Mouse (Mus musculus): ENCODE measurements around the gene Emg1. TPM values are rescaled to one million over a fixed set of nuclear protein-coding genes. Genes with fewer than 3 reads are reported as not detected.

Gene Emg1
- polyA plus RNA-seq, 1 experiment, result 19.1 TPM

- no peaks in the 10 kb centered on the region for H3K9me3 ChIP-seq (ENCODE audit: control insufficient read depth, low read length)
- no peaks in the 10 kb centered on the region for H3K27me3 ChIP-seq (ENCODE audit: control insufficient read depth)
- peak overlapping the region; percentile 100 for H3K4me3 ChIP-seq (replicated peaks)
- TF ChIP-seq TAL1 (IDR thresholded peaks at IDR 0.05; ENCODE audit: low read length) (no peak), GATA1 (IDR thresholded peaks at IDR 0.05; ENCODE audit: low read length) (no peak)
- peaks cover 63% of the 10 kb centered on the region for H3K4me1 ChIP-seq (ENCODE audit: control insufficient read depth)
- H3K36me3 ChIP-seq (ENCODE audit: control insufficient read depth), result peaks cover 36% of the 10 kb centered on the region
These were observed 48.6 kb downstream of the Emg1 start for GRCm38 (mm10) chr6:124663424-124663795.

- Histone ChIP-seq H3K36me3 (ENCODE audit: control insufficient read depth) (peaks cover 30% of the 10 kb centered on the region), H3K27me3 (ENCODE audit: control insufficient read depth) (no peaks in the 10 kb centered on the region), H3K9me3 (ENCODE audit: control insufficient read depth, low read length) (no peaks in the 10 kb centered on the region), H3K4me3 (replicated peaks) (peak within 1 kb of the TSS; percentile 100), H3K4me1 (ENCODE audit: control insufficient read depth) (peaks cover 60% of the 10 kb centered on the region)
- no peak for TF ChIP-seq GATA1 (IDR thresholded peaks at IDR 0.05; ENCODE audit: low read length)
These were observed 49.2 kb downstream of the Emg1 start, which contains the start of gene Lpcat3 for GRCm38 (mm10) chr6:124662477-124663423. Gene Lpcat3, plus strand, starts transcription at chr6:124663027.

- Histone ChIP-seq H3K27me3 (ENCODE audit: control insufficient read depth) (no peaks in the 10 kb centered on the region), H3K9me3 (ENCODE audit: control insufficient read depth, low read length) (no peaks in the 10 kb centered on the region), H3K36me3 (ENCODE audit: control insufficient read depth) (peaks cover 23% of the 10 kb centered on the region), H3K4me3 (replicated peaks) (peak overlapping the region; percentile 100), H3K4me1 (ENCODE audit: control insufficient read depth) (peaks cover 55% of the 10 kb centered on the region)
- TF ChIP-seq GATA1 (IDR thresholded peaks at IDR 0.05; ENCODE audit: low read length) (no peak), TAL1 (IDR thresholded peaks at IDR 0.05; ENCODE audit: low read length) (no peak)
These were observed 50.0 kb downstream of the Emg1 start for GRCm38 (mm10) chr6:124661995-124662394.

GRCm38 (mm10) chr6:124661156-124661806 is 50.7 kb downstream of the Emg1 start:
- Histone ChIP-seq H3K27me3 (ENCODE audit: control insufficient read depth) (no peaks in the 10 kb centered on the region), H3K4me3 (replicated peaks) (no peak overlapping the region), H3K9me3 (ENCODE audit: control insufficient read depth, low read length) (no peaks in the 10 kb centered on the region), H3K36me3 (ENCODE audit: control insufficient read depth) (peaks cover 16% of the 10 kb centered on the region), H3K4me1 (ENCODE audit: control insufficient read depth) (peaks cover 48% of the 10 kb centered on the region)
- TF ChIP-seq GATA1 (IDR thresholded peaks at IDR 0.05; ENCODE audit: low read length), result no peak

- Histone ChIP-seq H3K4me1 (ENCODE audit: control insufficient read depth) (peaks cover 30% of the 10 kb centered on the region), H3K9me3 (ENCODE audit: control insufficient read depth, low read length) (peaks cover 4% of the 10 kb centered on the region), H3K4me3 (replicated peaks) (no peak overlapping the region), H3K36me3 (ENCODE audit: control insufficient read depth) (no peaks in the 10 kb centered on the region), H3K27me3 (ENCODE audit: control insufficient read depth) (no peaks in the 10 kb centered on the region)
- no peak for TF ChIP-seq GATA1 (IDR thresholded peaks at IDR 0.05; ENCODE audit: low read length)
- TF ChIP-seq TAL1 (IDR thresholded peaks at IDR 0.05; ENCODE audit: low read length), result no peak
These were observed 53.9 kb downstream of the Emg1 start for GRCm38 (mm10) chr6:124658067-124658466.

GRCm38 (mm10) chr6:124655893-124656292 is 56.1 kb downstream of the Emg1 start:
- Histone ChIP-seq H3K9me3 (ENCODE audit: control insufficient read depth, low read length) (peaks cover 6% of the 10 kb centered on the region), H3K36me3 (ENCODE audit: control insufficient read depth) (no peaks in the 10 kb centered on the region), H3K4me1 (ENCODE audit: control insufficient read depth) (peaks cover 19% of the 10 kb centered on the region), H3K27me3 (ENCODE audit: control insufficient read depth) (no peaks in the 10 kb centered on the region), H3K4me3 (replicated peaks) (no peak overlapping the region)
- TF ChIP-seq TAL1 (IDR thresholded peaks at IDR 0.05; ENCODE audit: low read length) (no peak), GATA1 (IDR thresholded peaks at IDR 0.05; ENCODE audit: low read length) (no peak)

Other genes starting within 250 kb of the Emg1 start
- 0.31 and 0.68 TPM in 2 replicates for gene Clstn3, start 247.4 kb downstream of the Emg1 start, polyA plus RNA-seq (2012)
- not detected in 2 replicates for gene C1rl, start 219.1 kb downstream of the Emg1 start, polyA plus RNA-seq (2012)
- gene C1ra, start 199.8 kb downstream of the Emg1 start, polyA plus RNA-seq (2012), result 0.03 TPM in 2 replicates
- gene C1s1, start 169.8 kb downstream of the Emg1 start, polyA plus RNA-seq (2012), result 0.01 TPM in 1 of 2 replicates, not detected in the other
- gene C1rb, start 141.9 kb downstream of the Emg1 start, polyA plus RNA-seq (2012), result not detected in 2 replicates
- not detected in 2 replicates for gene C1s2, start 76.1 kb downstream of the Emg1 start, polyA plus RNA-seq (2012)
- gene Lpcat3, start 49.2 kb downstream of the Emg1 start, polyA plus RNA-seq (2012), result 15.9 and 16.0 TPM in 2 replicates
- 19.9 and 21.8 TPM in 2 replicates for gene Phb2, start 158 bp upstream of the Emg1 start, polyA plus RNA-seq (2012)
- gene Ptpn6, start 26.5 kb upstream of the Emg1 start, polyA plus RNA-seq (2012), result 0.20 and 0.68 TPM in 2 replicates
- gene Grcc10, start 29.2 kb upstream of the Emg1 start, polyA plus RNA-seq (2012), result 0.95 and 2.7 TPM in 2 replicates
- 0.02 and 0.04 TPM in 2 replicates for gene Gm45234, start 43.8 kb upstream of the Emg1 start, polyA plus RNA-seq (2012)
- gene Atn1, start 44.3 kb upstream of the Emg1 start, polyA plus RNA-seq (2012), result 0.14 and 0.32 TPM in 2 replicates
- gene Eno2, start 57.5 kb upstream of the Emg1 start, polyA plus RNA-seq (2012), result not detected in 2 replicates
- gene Lrrc23, start 67.5 kb upstream of the Emg1 start, polyA plus RNA-seq (2012), result not detected in 2 replicates
- 0.77 and 0.81 TPM in 2 replicates for gene Spsb2, start 96.5 kb upstream of the Emg1 start, polyA plus RNA-seq (2012)
- gene Tpi1, start 102.1 kb upstream of the Emg1 start, polyA plus RNA-seq (2012), result 10.3 and 10.7 TPM in 2 replicates
- 4.6 and 5.6 TPM in 2 replicates for gene Usp5, start 117.3 kb upstream of the Emg1 start, polyA plus RNA-seq (2012)
- gene Cdca3, start 117.4 kb upstream of the Emg1 start, polyA plus RNA-seq (2012), result 26.9 and 32.9 TPM in 2 replicates
- gene Gnb3, start 128.1 kb upstream of the Emg1 start, polyA plus RNA-seq (2012), result not detected in 2 replicates
- 0.03 TPM in 1 of 2 replicates, not detected in the other for gene P3h3, start 145.6 kb upstream of the Emg1 start, polyA plus RNA-seq (2012)
- 0.01 TPM in 1 of 2 replicates, not detected in the other for gene Gpr162, start 151.8 kb upstream of the Emg1 start, polyA plus RNA-seq (2012)
- gene Cd4, start 176.0 kb upstream of the Emg1 start, polyA plus RNA-seq (2012), result not detected in 2 replicates
- gene Lag3, start 199.5 kb upstream of the Emg1 start, polyA plus RNA-seq (2012), result not detected in 2 replicates
- gene Ptms, start 207.9 kb upstream of the Emg1 start, polyA plus RNA-seq (2012), result 2.6 and 3.1 TPM in 2 replicates
- 21.9 and 22.2 TPM in 2 replicates for gene Mlf2, start 219.2 kb upstream of the Emg1 start, polyA plus RNA-seq (2012)